Mouse (Mus musculus) liver, postnatal 0 days (tissue): ENCODE data around the gene Adamts7.

Experiments used
- CTCF ChIP-seq: sonication (generic); IDR thresholded peaks from 2 replicates; pipeline ENCODE4 v1.5.1; 2016; ENCODE audit warnings: antibody characterized with exemption, low read depth
- EP300 ChIP-seq: IDR thresholded peaks from 2 replicates; pipeline ENCODE4 v1.6.1; 2016; ENCODE audit warnings: antibody characterized with exemption, low read depth, mild to moderate bottlenecking

GRCm38 (mm10) chr9:90236817-90237216 lies 73.9 kb downstream of the Adamts7 start:
- TF ChIP-seq CTCF: no peak
- peak; percentile 52 for TF ChIP-seq EP300
